ENCODE assay signal across 9 mouse cellular contexts in genomic region chr7:45198435-45198834, GRCm38 (mm10). TPM values are rescaled to one million over a fixed set of nuclear protein-coding genes. Genes with fewer than 3 reads are reported as not detected.
DNase-seq lines count a peak whose midpoint lies in the region; ATAC-seq and TF ChIP-seq lines count a peak whose summit lies in the region.
"Had no signal": no experiment of that assay in that cellular context is flagged by ENCODE, and none has a peak within 500 bp of the region (broad histone marks: within the 10 kb centered on the region; RNA-seq: fewer than 3 reads in every experiment).

No protein-coding gene starts in this region.

- H3K4me3 ChIP-seq in forebrain, postnatal 0 days (ENCODE audit: low read depth, low read length), result no peak overlapping the region
- no peak overlapping the region for H3K4me3 ChIP-seq in hindbrain, embryonic 12.5 days

- H3K9me3 ChIP-seq in forebrain, postnatal 0 days (ENCODE audit: low read length), result no peaks in the 10 kb centered on the region
- no peaks in the 10 kb centered on the region for H3K9me3 ChIP-seq in hindbrain, embryonic 12.5 days (replicated peaks)

- no peak overlapping the region for H3K4me2 ChIP-seq in forebrain, postnatal 0 days (ENCODE audit: low read depth)
- 0 out of 2 replicates have a peak overlapping the region, but pooled peaks have one; percentile 13 for H3K4me2 ChIP-seq in hindbrain, embryonic 12.5 days (replicated peaks)

- H3K4me1 ChIP-seq in forebrain, postnatal 0 days (ENCODE audit: insufficient read depth), result no peaks in the 10 kb centered on the region
- peaks cover 2% of the 10 kb centered on the region; the same call in 1 of the 2 replicates for H3K4me1 ChIP-seq in hindbrain, embryonic 12.5 days

- peak; percentile 92 for DNase-seq in NIH3T3 (ENCODE audit: low read depth)
- peak; percentile 92 for DNase-seq in cerebellum, adult 11-12 months
- peak; percentile 84 for DNase-seq in forebrain, postnatal 0 days
- peak; percentile 75 for DNase-seq in layer of hippocampus, adult 9-11 months
- peak; percentile 86 for DNase-seq in lung, postnatal 36 days
- DNase-seq in right cerebral cortex, adult 18-20 months, result peak; percentile 78
- no peak for DNase-seq in thymus, postnatal 0 days (ENCODE audit: low spot score)

- peak; percentile 85 for TF ChIP-seq CTCF in forebrain, postnatal 0 days (IDR thresholded peaks at IDR 0.05; ENCODE audit: low read depth)

- no peaks in the 10 kb centered on the region for H3K27me3 ChIP-seq in forebrain, postnatal 0 days (ENCODE audit: insufficient read depth, low read length)
- peaks cover 33% of the 10 kb centered on the region for H3K27me3 ChIP-seq in hindbrain, embryonic 12.5 days

- H3K36me3 ChIP-seq in forebrain, postnatal 0 days (ENCODE audit: insufficient read depth), result no peaks in the 10 kb centered on the region
- H3K36me3 ChIP-seq in hindbrain, embryonic 12.5 days, result no peaks in the 10 kb centered on the region

- 13% methylated on average over 5 of the region's 5 CpGs for WGBS in forebrain, postnatal 0 days
- WGBS in hindbrain, embryonic 12.5 days, result 10% methylated on average over 5 of the region's 5 CpGs

- H3K27ac ChIP-seq in forebrain, postnatal 0 days (ENCODE audit: low read depth, low read length), result no peak overlapping the region
- no peak overlapping the region for H3K27ac ChIP-seq in hindbrain, embryonic 12.5 days

- ATAC-seq in forebrain, postnatal 0 days, result peak; percentile 70
- ATAC-seq in hindbrain, embryonic 12.5 days (ENCODE audit: low FRiP score), result peak; percentile 36; the same call in 1 of the 2 replicates

- H3K9ac ChIP-seq in forebrain, postnatal 0 days, result no peak overlapping the region
- H3K9ac ChIP-seq in hindbrain, embryonic 12.5 days, result peak overlapping the region; percentile 27; the same call in 1 of the 2 replicates

RNA-seq across cellular contexts. Expression of gene Ccdc155, which starts 6.3 kb away (rescaled TPM):
- total RNA-seq in forebrain, postnatal 0 days (2014; rRNA removed), result 0.14 and 0.46 TPM in 2 replicates
- polyA plus RNA-seq in forebrain, postnatal 0 days (2015; fragmentation: Nextera tagmentation; extraction: Ambion mirVana), result 0.35 and 0.97 TPM in 2 replicates
- polyA plus RNA-seq in hindbrain, embryonic 12.5 days (2016; fragmentation: Nextera tagmentation; extraction: Ambion mirVana), result 0.46 and 0.48 TPM in 2 replicates
- polyA plus RNA-seq in thymus, postnatal 0 days (2015; fragmentation: Nextera tagmentation; extraction: Ambion mirVana), result 0.20 and 0.37 TPM in 2 replicates

RNA-seq across cellular contexts. Expression of gene Dkkl1, which starts 13.5 kb away (rescaled TPM):
- 8.4 and 9.1 TPM in 2 replicates for total RNA-seq in forebrain, postnatal 0 days (2014; rRNA removed)
- 8.9 and 12.1 TPM in 2 replicates for polyA plus RNA-seq in forebrain, postnatal 0 days (2015; fragmentation: Nextera tagmentation; extraction: Ambion mirVana)
- polyA plus RNA-seq in hindbrain, embryonic 12.5 days (2016; fragmentation: Nextera tagmentation; extraction: Ambion mirVana), result 3.0 and 3.4 TPM in 2 replicates
- polyA plus RNA-seq in thymus, postnatal 0 days (2015; fragmentation: Nextera tagmentation; extraction: Ambion mirVana), result 5.1 and 7.6 TPM in 2 replicates

RNA-seq across cellular contexts. Expression of gene Tead2, which starts 17.1 kb away (rescaled TPM):
- total RNA-seq in forebrain, postnatal 0 days (2014; rRNA removed), result 30.6 and 40.6 TPM in 2 replicates
- 18.4 and 22.5 TPM in 2 replicates for polyA plus RNA-seq in forebrain, postnatal 0 days (2015; fragmentation: Nextera tagmentation; extraction: Ambion mirVana)
- polyA plus RNA-seq in hindbrain, embryonic 12.5 days (2016; fragmentation: Nextera tagmentation; extraction: Ambion mirVana), result 185 and 208 TPM in 2 replicates
- polyA plus RNA-seq in thymus, postnatal 0 days (2015; fragmentation: Nextera tagmentation; extraction: Ambion mirVana), result 4.8 and 5.1 TPM in 2 replicates

RNA-seq across cellular contexts. Expression of gene Pth2, which starts 17.6 kb away (rescaled TPM):
- not detected in 2 replicates for total RNA-seq in forebrain, postnatal 0 days (2014; rRNA removed)
- polyA plus RNA-seq in forebrain, postnatal 0 days (2015; fragmentation: Nextera tagmentation; extraction: Ambion mirVana), result 0.34 and 0.48 TPM in 2 replicates
- polyA plus RNA-seq in hindbrain, embryonic 12.5 days (2016; fragmentation: Nextera tagmentation; extraction: Ambion mirVana), result not detected in 2 replicates
- polyA plus RNA-seq in thymus, postnatal 0 days (2015; fragmentation: Nextera tagmentation; extraction: Ambion mirVana), result not detected in 2 replicates
- polyA plus RNA-seq: large intestine, adult 2 months had no signal

RNA-seq across cellular contexts. Expression of gene Gfy, which starts 19.1 kb away (rescaled TPM):
- total RNA-seq in forebrain, postnatal 0 days (2014; rRNA removed), result not detected in 2 replicates
- 0.21 TPM in 1 of 2 replicates, not detected in the other for polyA plus RNA-seq in forebrain, postnatal 0 days (2015; fragmentation: Nextera tagmentation; extraction: Ambion mirVana)
- polyA plus RNA-seq in hindbrain, embryonic 12.5 days (2016; fragmentation: Nextera tagmentation; extraction: Ambion mirVana), result not detected in 2 replicates
- not detected in 2 replicates for polyA plus RNA-seq in thymus, postnatal 0 days (2015; fragmentation: Nextera tagmentation; extraction: Ambion mirVana)
- polyA plus RNA-seq: large intestine, adult 2 months had no signal
